Mouse (Mus musculus) liver, embryonic 15.5 days (tissue): ENCODE measurements around the gene Fam171a1. TPM values are rescaled to one million over a fixed set of nuclear protein-coding genes. Genes with fewer than 3 reads are reported as not detected.

Experiments
- ATAC-seq: fragments of 200-750 bp; cut with Nextera tagmentation; 2 replicates; pipeline ENCODE4 v1.8.0; 2017; ENCODE audit warnings: moderate number of reproducible peaks, mild to moderate bottlenecking, moderate library complexity; ENCODE audit not compliant: insufficient read depth
- H3K27ac ChIP-seq: fragments of 300-500 bp; sonication (generic); replicated peaks from 2 replicates; pipeline ENCODE4 v1.5.1; 2015; ENCODE audit warnings: mild to moderate bottlenecking, inconsistent platforms
- H3K27me3 ChIP-seq: fragments of 300-500 bp; sonication (generic); 2 replicates; pipeline ENCODE4 v1.6.1; 2015; ENCODE audit warnings: mild to moderate bottlenecking, inconsistent platforms
- H3K36me3 ChIP-seq: fragments of 300-500 bp; sonication (generic); replicated peaks from 2 replicates; pipeline ENCODE4 v1.6.1; 2015; ENCODE audit warnings: moderate library complexity, mild to moderate bottlenecking, inconsistent platforms
- H3K4me1 ChIP-seq: fragments of 300-500 bp; sonication (generic); replicated peaks from 2 replicates; pipeline ENCODE4 v1.6.1; 2015; ENCODE audit warnings: inconsistent platforms
- H3K4me2 ChIP-seq: fragments of 300-500 bp; sonication (generic); 2 replicates; pipeline ENCODE4 v1.6.1; 2015; ENCODE audit warnings: moderate library complexity, mild to moderate bottlenecking, inconsistent platforms
- H3K4me3 ChIP-seq: fragments of 300-500 bp; sonication (generic); replicated peaks from 2 replicates; pipeline ENCODE4 v1.5.1; 2015; ENCODE audit warnings: mild to moderate bottlenecking, inconsistent platforms
- H3K9ac ChIP-seq: fragments of 300-500 bp; sonication (generic); 2 replicates; pipeline ENCODE4 v1.6.1; 2015; ENCODE audit warnings: moderate library complexity, mild to moderate bottlenecking, inconsistent platforms
- H3K9me3 ChIP-seq: fragments of 300-500 bp; sonication (generic); replicated peaks from 2 replicates; pipeline ENCODE4 v1.6.1; 2016; ENCODE audit warnings: inconsistent platforms
- WGBS: fragments of 180-500 bp; shearing (Covaris S2); methylation state at CpG from one replicate; pipeline ENCODE4 v1.1.7; 2015; ENCODE audit warnings: mixed read lengths; ENCODE audit not compliant: insufficient replicate concordance; 5-methylcytosine and 5-hydroxymethylcytosine counted together
- microRNA-seq: library from miRNA; unstranded; fragments of <30 nt; microRNA quantifications from one replicate; pipeline ENCODE4, GENCODE M21; 2016
- polyA plus RNA-seq: library from polyadenylated mRNA; unstranded; fragments of >200 nt; fragmentation: Nextera tagmentation; extraction: Ambion mirVana; gene quantifications from 2 replicates; pipeline ENCODE4 v1.2.1, GENCODE M21; 2015

Gene Fam171a1
- polyA plus RNA-seq, 1 experiment from 2014 or later: 2.8 TPM

DNA sequence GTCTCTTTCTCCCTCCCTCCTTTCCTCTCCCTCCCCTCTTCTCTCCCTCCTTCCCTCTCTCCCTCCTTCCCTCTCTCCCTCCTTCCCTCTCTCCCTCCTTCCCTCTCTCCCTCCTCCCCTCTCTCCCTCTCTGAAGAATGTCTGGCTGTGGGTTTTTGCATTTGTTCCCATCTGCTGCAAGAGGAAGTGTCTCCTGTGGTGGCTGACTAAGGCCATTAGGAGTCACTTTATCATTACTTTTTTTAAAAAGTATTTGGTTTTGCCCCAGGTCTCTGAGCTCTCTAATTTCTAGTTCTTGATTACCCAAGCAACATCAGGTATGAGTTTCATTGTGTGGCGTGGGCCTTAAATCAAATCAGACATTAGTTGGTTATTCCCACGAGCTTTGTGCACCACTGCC lies 162.1 kb downstream of the Fam171a1 start:
- Histone ChIP-seq H3K4me2 (no peak overlapping the region), H3K27ac (no peak overlapping the region), H3K9ac (no peak overlapping the region), H3K9me3 (no peaks in the 10 kb centered on the region), H3K27me3 (no peaks in the 10 kb centered on the region), H3K4me3 (no peak overlapping the region), H3K36me3 (no peaks in the 10 kb centered on the region), H3K4me1 (no peaks in the 10 kb centered on the region)
- 51% methylated on average over 2 of the region's 2 CpGs for WGBS
- no peak for ATAC-seq

Small RNAs within 50 kb of the gene (microRNA-seq; reads per million reads assigned to microRNA genes)
- gene Gm27306: not detected

Other genes starting within 250 kb of the Fam171a1 start
- 13.2 and 14.2 TPM in 2 replicates for gene Nmt2, start 170.0 kb downstream of the Fam171a1 start, polyA plus RNA-seq
- 6.7 and 7.2 TPM in 2 replicates for gene Rpp38, start 218.4 kb downstream of the Fam171a1 start, polyA plus RNA-seq
- gene Acbd7, start 221.9 kb downstream of the Fam171a1 start, polyA plus RNA-seq: 0.32 and 0.66 TPM in 2 replicates